Mouse (Mus musculus): ENCODE measurements at regions not wholly inside any gene's neighbourhood (a gene's known extent, or its start where the extent isn't known, plus 50 kb on each side); places are given as distances from the start of the nearest gene placed in this dataset.
A peak's percentile ranks its signal among the peaks of the same experiment; 100 is the strongest.

DNA sequence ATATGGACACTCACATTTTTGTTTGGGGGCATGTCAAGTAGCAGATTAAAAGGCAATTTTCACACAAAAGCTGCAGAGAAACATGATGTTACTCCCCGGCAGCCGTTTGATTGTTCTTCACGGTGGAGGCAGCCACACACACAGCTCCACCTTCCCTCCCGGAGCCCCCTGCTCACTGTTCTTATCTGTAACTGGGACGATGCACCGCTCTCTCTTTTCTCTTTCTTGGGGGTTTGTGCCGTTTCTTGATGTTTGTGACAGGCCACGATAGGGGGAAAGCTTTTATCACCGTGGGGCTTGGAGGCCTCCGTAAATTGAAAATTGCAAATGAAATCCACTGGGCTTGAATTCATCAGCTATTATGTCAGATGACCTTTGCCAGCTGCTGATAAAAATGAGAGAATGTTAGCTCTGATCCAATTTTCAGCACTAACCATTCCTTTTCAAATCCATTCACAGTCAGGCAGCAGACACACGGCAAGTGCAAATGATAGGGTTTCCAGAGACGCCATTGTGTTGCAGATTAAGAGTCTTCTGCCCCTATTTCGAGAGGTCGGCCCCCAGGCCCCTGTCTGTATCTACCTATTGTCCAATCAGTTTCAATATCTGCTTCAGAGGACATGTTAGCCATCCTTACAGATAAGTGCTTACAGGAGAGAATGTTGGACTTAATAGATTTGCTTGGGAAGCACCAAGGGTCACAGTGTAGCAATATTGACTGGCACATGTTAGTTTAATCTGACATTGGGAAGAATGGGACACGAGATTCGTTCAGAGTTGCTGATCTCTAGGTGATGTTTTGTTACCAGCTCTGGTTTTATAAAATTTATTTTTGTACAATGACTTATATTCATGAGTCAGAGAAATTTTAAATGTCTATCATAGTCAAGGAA is 168.1 kb upstream of the Sox2 start:
- WGBS = 28% methylated on average over 16 of the region's 16 CpGs
- H3K9ac ChIP-seq (replicated peaks; ENCODE audit: low read depth, low read length) = no peak overlapping the region
- H3K4me3 ChIP-seq (replicated peaks; ENCODE audit: low read length) = no peak overlapping the region
- H3K9me3 ChIP-seq (ENCODE audit: control insufficient read depth, low read length) = no peaks in the 10 kb centered on the region
- H3K4me1 ChIP-seq (replicated peaks; ENCODE audit: control insufficient read depth, insufficient read depth, low read length) = peaks cover 17% of the 10 kb centered on the region
- H3K36me3 ChIP-seq (ENCODE audit: control insufficient read depth, insufficient read depth) = no peaks in the 10 kb centered on the region
- no peak overlapping the region for H3K4me2 ChIP-seq (ENCODE audit: low read length)
- H3K27me3 ChIP-seq (replicated peaks; ENCODE audit: control insufficient read depth, insufficient read depth, low read length) = no peaks in the 10 kb centered on the region
- 0 out of 2 replicates have a peak, but pooled peaks have one; percentile 32 for ATAC-seq
- H3K27ac ChIP-seq (ENCODE audit: low read length) = peak overlapping the region; percentile 60

- Histone ChIP-seq H3K27me3 (replicated peaks; ENCODE audit: control insufficient read depth, insufficient read depth, low read length) (no peaks in the 10 kb centered on the region), H3K36me3 (ENCODE audit: control insufficient read depth, insufficient read depth) (no peaks in the 10 kb centered on the region), H3K4me3 (replicated peaks; ENCODE audit: low read length) (no peak overlapping the region), H3K9ac (replicated peaks; ENCODE audit: low read depth, low read length) (no peak overlapping the region), H3K27ac (ENCODE audit: low read length) (peak overlapping the region; percentile 8; the same call in 1 of the 2 replicates), H3K4me1 (replicated peaks; ENCODE audit: control insufficient read depth, insufficient read depth, low read length) (peaks cover 11% of the 10 kb centered on the region), H3K9me3 (ENCODE audit: control insufficient read depth, low read length) (no peaks in the 10 kb centered on the region), H3K4me2 (ENCODE audit: low read length) (no peak overlapping the region)
- ATAC-seq = no peak
- 40% methylated on average over 3 of the region's 3 CpGs for WGBS
Observed at GRCm38 (mm10) chr3:34481314-34481713, 168.9 kb upstream of the Sox2 start.

GRCm38 (mm10) chr3:34474126-34474525 is 176.1 kb upstream of the Sox2 start:
- Histone ChIP-seq H3K27ac (ENCODE audit: low read length) (no peak overlapping the region), H3K27me3 (replicated peaks; ENCODE audit: control insufficient read depth, insufficient read depth, low read length) (no peaks in the 10 kb centered on the region), H3K36me3 (ENCODE audit: control insufficient read depth, insufficient read depth) (no peaks in the 10 kb centered on the region), H3K9ac (replicated peaks; ENCODE audit: low read depth, low read length) (no peak overlapping the region), H3K4me2 (ENCODE audit: low read length) (no peak overlapping the region), H3K4me1 (replicated peaks; ENCODE audit: control insufficient read depth, insufficient read depth, low read length) (no peaks in the 10 kb centered on the region), H3K4me3 (replicated peaks; ENCODE audit: low read length) (no peak overlapping the region), H3K9me3 (ENCODE audit: control insufficient read depth, low read length) (no peaks in the 10 kb centered on the region)
- WGBS = 57% methylated on average over 4 of the region's 4 CpGs
- ATAC-seq = no peak

DNA sequence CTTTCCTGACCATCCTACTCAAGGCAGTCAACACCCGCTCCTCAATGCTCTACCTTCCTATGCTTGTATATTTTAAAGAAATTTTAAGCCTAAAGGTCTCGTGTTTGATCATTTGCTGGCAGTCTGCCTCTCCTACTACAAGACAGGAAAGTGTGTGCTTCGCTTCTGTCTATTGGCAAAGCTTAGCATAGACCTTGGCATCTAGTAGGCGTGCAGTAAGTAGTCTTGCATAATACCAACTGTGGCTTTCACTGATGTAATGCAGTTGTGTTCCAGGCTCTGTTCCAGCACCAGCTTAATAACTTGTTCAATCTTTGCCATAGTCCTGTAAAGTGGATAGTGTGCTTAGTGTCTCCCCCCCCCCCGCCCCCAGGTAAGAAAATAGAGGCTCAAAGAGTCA is 179.5 kb upstream of the Sox2 start:
- H3K9ac ChIP-seq (replicated peaks; ENCODE audit: low read depth, low read length) = no peak overlapping the region
- H3K4me1 ChIP-seq (replicated peaks; ENCODE audit: control insufficient read depth, insufficient read depth, low read length) = peaks cover 11% of the 10 kb centered on the region
- H3K27ac ChIP-seq (ENCODE audit: low read length) = no peak overlapping the region
- H3K36me3 ChIP-seq (ENCODE audit: control insufficient read depth, insufficient read depth) = no peaks in the 10 kb centered on the region
- H3K4me2 ChIP-seq (ENCODE audit: low read length) = no peak overlapping the region
- no peaks in the 10 kb centered on the region for H3K9me3 ChIP-seq (ENCODE audit: control insufficient read depth, low read length)
- no peak for ATAC-seq
- WGBS = 55% methylated on average over 5 of the region's 5 CpGs
- no peak overlapping the region for H3K4me3 ChIP-seq (replicated peaks; ENCODE audit: low read length)
- no peaks in the 10 kb centered on the region for H3K27me3 ChIP-seq (replicated peaks; ENCODE audit: control insufficient read depth, insufficient read depth, low read length)

DNA sequence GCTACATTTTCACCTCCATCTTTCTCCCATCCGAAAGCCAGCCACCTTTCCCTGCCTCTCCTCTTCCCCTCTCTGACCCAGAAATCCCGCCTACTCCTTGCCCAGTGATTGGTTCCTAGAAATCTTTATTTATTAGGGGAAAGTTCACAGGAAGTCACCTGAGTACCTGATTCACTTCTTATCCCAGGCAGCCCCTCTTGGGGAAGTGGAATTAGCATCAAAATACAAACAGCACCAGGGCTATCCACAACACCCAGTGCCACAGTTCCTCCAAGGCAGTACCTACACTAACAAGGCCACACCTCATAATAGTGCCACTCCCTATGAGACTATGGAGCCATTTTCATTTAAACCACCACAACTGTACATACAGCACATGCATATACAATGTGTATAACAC is 180.3 kb upstream of the Sox2 start:
- no peak overlapping the region for H3K27ac ChIP-seq (ENCODE audit: low read length)
- no peak for ATAC-seq
- WGBS = 97% methylated on average over 2 of the region's 2 CpGs
- no peak overlapping the region for H3K4me2 ChIP-seq (ENCODE audit: low read length)
- H3K4me1 ChIP-seq (replicated peaks; ENCODE audit: control insufficient read depth, insufficient read depth, low read length) = peaks cover 19% of the 10 kb centered on the region
- H3K36me3 ChIP-seq (ENCODE audit: control insufficient read depth, insufficient read depth) = no peaks in the 10 kb centered on the region
- H3K9ac ChIP-seq (replicated peaks; ENCODE audit: low read depth, low read length) = no peak overlapping the region
- H3K27me3 ChIP-seq (replicated peaks; ENCODE audit: control insufficient read depth, insufficient read depth, low read length) = no peaks in the 10 kb centered on the region
- H3K4me3 ChIP-seq (replicated peaks; ENCODE audit: low read length) = no peak overlapping the region
- H3K9me3 ChIP-seq (ENCODE audit: control insufficient read depth, low read length) = no peaks in the 10 kb centered on the region

DNA sequence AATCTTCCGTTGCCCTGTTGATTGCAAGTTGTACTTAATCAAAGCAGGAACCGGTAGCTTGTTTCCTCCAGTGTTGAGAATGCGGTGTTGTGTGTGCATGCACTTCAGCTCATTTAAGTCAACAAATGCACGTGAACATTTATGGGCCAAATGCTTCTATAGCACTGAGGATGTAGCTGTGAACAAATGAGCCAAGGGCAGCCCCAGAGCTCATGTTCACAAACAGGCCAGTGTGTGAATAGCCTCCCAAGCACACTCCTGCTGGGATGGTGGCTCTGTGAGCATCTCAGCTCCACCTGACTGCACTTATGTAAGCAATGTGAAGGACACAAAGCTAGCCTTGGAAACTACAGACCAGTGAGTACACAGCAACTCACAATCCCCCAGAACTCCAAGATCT is 183.9 kb upstream of the Sox2 start:
- Histone ChIP-seq H3K36me3 (ENCODE audit: control insufficient read depth, insufficient read depth) (no peaks in the 10 kb centered on the region), H3K4me3 (replicated peaks; ENCODE audit: low read length) (no peak overlapping the region), H3K27ac (ENCODE audit: low read length) (no peak overlapping the region; the same call in 1 of the 2 replicates), H3K4me1 (replicated peaks; ENCODE audit: control insufficient read depth, insufficient read depth, low read length) (peaks cover 22% of the 10 kb centered on the region), H3K27me3 (replicated peaks; ENCODE audit: control insufficient read depth, insufficient read depth, low read length) (no peaks in the 10 kb centered on the region), H3K4me2 (ENCODE audit: low read length) (no peak overlapping the region), H3K9ac (replicated peaks; ENCODE audit: low read depth, low read length) (no peak overlapping the region), H3K9me3 (ENCODE audit: control insufficient read depth, low read length) (no peaks in the 10 kb centered on the region)
- 22% methylated on average over 4 of the region's 4 CpGs for WGBS
- no peak for ATAC-seq

GRCm38 (mm10) chr3:34465040-34465831 is 185.0 kb upstream of the Sox2 start:
- peak overlapping the region; percentile 21 for H3K27ac ChIP-seq (ENCODE audit: low read length)
- WGBS = 17% methylated on average over 17 of the region's 17 CpGs
- H3K27me3 ChIP-seq (replicated peaks; ENCODE audit: control insufficient read depth, insufficient read depth, low read length) = no peaks in the 10 kb centered on the region
- no peak overlapping the region for H3K9ac ChIP-seq (replicated peaks; ENCODE audit: low read depth, low read length)
- ATAC-seq = peak; percentile 91
- peak overlapping the region; percentile 8; the same call in 1 of the 2 replicates for H3K4me2 ChIP-seq (ENCODE audit: low read length)
- no peak overlapping the region for H3K4me3 ChIP-seq (replicated peaks; ENCODE audit: low read length)
- no peaks in the 10 kb centered on the region for H3K9me3 ChIP-seq (ENCODE audit: control insufficient read depth, low read length)
- no peaks in the 10 kb centered on the region for H3K36me3 ChIP-seq (ENCODE audit: control insufficient read depth, insufficient read depth)
- peaks cover 22% of the 10 kb centered on the region for H3K4me1 ChIP-seq (replicated peaks; ENCODE audit: control insufficient read depth, insufficient read depth, low read length)

DNA sequence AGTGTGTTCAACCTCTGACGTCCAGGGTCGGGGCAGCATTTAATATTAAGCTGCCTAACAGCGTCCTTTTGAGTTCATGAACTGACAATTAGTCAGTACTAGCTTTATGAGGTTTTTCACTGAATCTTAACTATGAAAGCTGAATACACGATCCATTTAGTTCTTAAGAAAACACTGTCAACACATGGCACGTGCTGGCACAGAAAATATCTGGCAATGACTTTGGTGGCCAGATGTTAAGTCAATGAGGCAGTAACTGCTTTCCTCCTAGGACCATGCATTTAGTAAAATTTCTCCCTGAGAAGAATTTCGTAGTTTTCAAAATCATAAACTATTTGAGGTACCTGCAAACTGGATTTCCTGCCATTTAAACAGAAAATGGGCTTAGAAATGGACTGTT is 191.4 kb upstream of the Sox2 start:
- Histone ChIP-seq H3K4me3 (replicated peaks; ENCODE audit: low read length) (no peak overlapping the region), H3K27me3 (replicated peaks; ENCODE audit: control insufficient read depth, insufficient read depth, low read length) (no peaks in the 10 kb centered on the region), H3K4me1 (replicated peaks; ENCODE audit: control insufficient read depth, insufficient read depth, low read length) (peaks cover 28% of the 10 kb centered on the region), H3K36me3 (ENCODE audit: control insufficient read depth, insufficient read depth) (no peaks in the 10 kb centered on the region), H3K27ac (ENCODE audit: low read length) (no peak overlapping the region), H3K9ac (replicated peaks; ENCODE audit: low read depth, low read length) (no peak overlapping the region), H3K9me3 (ENCODE audit: control insufficient read depth, low read length) (no peaks in the 10 kb centered on the region), H3K4me2 (ENCODE audit: low read length) (no peak overlapping the region)
- WGBS = 41% methylated on average over 6 of the region's 6 CpGs
- peak; percentile 51 for ATAC-seq

- Histone ChIP-seq H3K9ac (replicated peaks; ENCODE audit: low read depth, low read length) (no peak overlapping the region), H3K4me1 (replicated peaks; ENCODE audit: control insufficient read depth, insufficient read depth, low read length) (peaks cover 28% of the 10 kb centered on the region), H3K27ac (ENCODE audit: low read length) (no peak overlapping the region), H3K27me3 (replicated peaks; ENCODE audit: control insufficient read depth, insufficient read depth, low read length) (no peaks in the 10 kb centered on the region), H3K4me2 (ENCODE audit: low read length) (no peak overlapping the region), H3K4me3 (replicated peaks; ENCODE audit: low read length) (no peak overlapping the region), H3K9me3 (ENCODE audit: control insufficient read depth, low read length) (no peaks in the 10 kb centered on the region), H3K36me3 (ENCODE audit: control insufficient read depth, insufficient read depth) (no peaks in the 10 kb centered on the region)
- 96% methylated on average over 1 of the region's 1 CpGs for WGBS
- no peak for ATAC-seq
Observed at GRCm38 (mm10) chr3:34457821-34458220, 192.4 kb upstream of the Sox2 start.
